Mouse (Mus musculus) liver, postnatal 0 days (tissue): Measurements from ENCODE around the gene Ostf1.

Experiments used
- CTCF ChIP-seq: sonication (generic); IDR thresholded peaks from 2 replicates; pipeline ENCODE4 v1.5.1; 2016; ENCODE audit warnings: antibody characterized with exemption, low read depth
- EP300 ChIP-seq: IDR thresholded peaks from 2 replicates; pipeline ENCODE4 v1.6.1; 2016; ENCODE audit warnings: antibody characterized with exemption, low read depth, mild to moderate bottlenecking

GRCm38 (mm10) chr19:18596876-18597275 lies 34.7 kb downstream of the Ostf1 start:
- TF ChIP-seq CTCF (no peak), EP300 (no peak)
